Comparison of ENCODE assay signal across 7 mouse cellular contexts in genomic region chr3:32617053-32617642, GRCm38 (mm10). TPM values are rescaled to one million over a fixed set of nuclear protein-coding genes. Genes with fewer than 3 reads are reported as not detected.
DNase-seq lines count a peak whose midpoint lies in the region; ATAC-seq lines count a peak whose summit lies in the region.

No protein-coding gene starts in this region.

- ATAC-seq in megakaryocyte, adult 5-6 weeks (ENCODE audit: poor library complexity, severe bottlenecking) = no peak
- ATAC-seq in embryonic facial prominence, embryonic 13.5 days (ENCODE audit: insufficient number of reproducible peaks, insufficient read depth, low FRiP score, low TSS enrichment, low read depth) = no peak; the same call in 1 of the 2 replicates
- no peak; the same call in 1 of the 2 replicates for ATAC-seq in neural tube, embryonic 12.5 days (ENCODE audit: low FRiP score, low read depth)
- ATAC-seq in cerebellum, adult (ENCODE audit: insufficient number of reproducible peaks, low FRiP score, low TSS enrichment) = no peak

- H3K36me3 ChIP-seq in megakaryocyte, embryonic 14.5 days (replicated peaks; ENCODE audit: low read length) = peaks cover 6% of the 10 kb centered on the region
- peaks cover 5% of the 10 kb centered on the region; the same call in 1 of the 2 replicates for H3K36me3 ChIP-seq in embryonic facial prominence, embryonic 13.5 days
- H3K36me3 ChIP-seq in neural tube, embryonic 12.5 days = no peaks in the 10 kb centered on the region

- WGBS in embryonic facial prominence, embryonic 13.5 days = 18% methylated on average over 16 of the region's 16 CpGs
- WGBS in neural tube, embryonic 12.5 days = 21% methylated on average over 16 of the region's 16 CpGs

- H3K9me3 ChIP-seq in megakaryocyte, embryonic 14.5 days = peaks cover 6% of the 10 kb centered on the region; the same call in 1 of the 2 replicates
- H3K9me3 ChIP-seq in embryonic facial prominence, embryonic 13.5 days = no peaks in the 10 kb centered on the region
- no peaks in the 10 kb centered on the region for H3K9me3 ChIP-seq in neural tube, embryonic 12.5 days

- H3K4me1 ChIP-seq in megakaryocyte, embryonic 14.5 days = peaks cover 48% of the 10 kb centered on the region
- H3K4me1 ChIP-seq in embryonic facial prominence, embryonic 13.5 days = peaks cover 10% of the 10 kb centered on the region; the same call in 1 of the 2 replicates
- H3K4me1 ChIP-seq in neural tube, embryonic 12.5 days = no peaks in the 10 kb centered on the region

- peak overlapping the region; percentile 61 for H3K4me2 ChIP-seq in embryonic facial prominence, embryonic 13.5 days
- H3K4me2 ChIP-seq in neural tube, embryonic 12.5 days (replicated peaks) = peak overlapping the region; percentile 65

- peak overlapping the region; percentile 94 for H3K4me3 ChIP-seq in megakaryocyte, embryonic 14.5 days (replicated peaks)
- H3K4me3 ChIP-seq in embryonic facial prominence, embryonic 13.5 days = peak overlapping the region; percentile 68
- peak overlapping the region; percentile 70 for H3K4me3 ChIP-seq in neural tube, embryonic 12.5 days

- peak overlapping the region; percentile 79 for H3K9ac ChIP-seq in embryonic facial prominence, embryonic 13.5 days
- H3K9ac ChIP-seq in neural tube, embryonic 12.5 days = peak overlapping the region; percentile 72

- DNase-seq in induced T-regulatory cell, adult 2 months (ENCODE audit: low read depth) = peak; percentile 29
- no peak for DNase-seq in kidney, postnatal 14 days

- peaks cover 13% of the 10 kb centered on the region for H3K27me3 ChIP-seq in megakaryocyte, embryonic 14.5 days (replicated peaks)
- H3K27me3 ChIP-seq in embryonic facial prominence, embryonic 13.5 days = no peaks in the 10 kb centered on the region
- no peaks in the 10 kb centered on the region for H3K27me3 ChIP-seq in neural tube, embryonic 12.5 days (replicated peaks)

- H3K27ac ChIP-seq in embryonic facial prominence, embryonic 13.5 days = peak overlapping the region; percentile 84
- no peak overlapping the region for H3K27ac ChIP-seq in neural tube, embryonic 12.5 days

RNA-seq across cellular contexts. Expression of gene Gnb4, which starts 0.8 kb away (rescaled TPM):
- polyA plus RNA-seq in megakaryocyte, embryonic 14.5 days (2012; ENCODE audit: insufficient read depth, low replicate concordance) = 0.63 TPM in 1 of 2 replicates, not detected in the other
- 1.8 and 2.7 TPM in 2 replicates for total RNA-seq in megakaryocyte, adult 5-6 weeks (2015)
- total RNA-seq in megakaryocyte, adult 5-6 weeks (2017) = 2.0 and 5.2 TPM in 2 replicates
- 78.8 and 79.2 TPM in 2 replicates for polyA plus RNA-seq in embryonic facial prominence, embryonic 13.5 days (2015; fragmentation: Nextera tagmentation; extraction: Ambion mirVana)
- polyA plus RNA-seq in neural tube, embryonic 12.5 days (2016; fragmentation: Nextera tagmentation; extraction: Ambion mirVana) = 54.5 and 62.7 TPM in 2 replicates

Comparison
In these comparisons a context has a peak if more than half of its experiments do, and no peak if none do; other contexts are left out.
1. RNA of gene Gnb4, which starts 0.8 kb away (polyA plus RNA-seq): 78.8 to 79.2 TPM in embryonic facial prominence, embryonic 13.5 days and 54.5 to 62.7 TPM in neural tube, embryonic 12.5 days; 0.63 TPM in megakaryocyte, embryonic 14.5 days; every median in the first group is over 10 times any median in the second.
2. Peak in every context shown above with its lines, with median percentiles within 50 percentile points of each other: H3K4me3 ChIP-seq.